Mouse (Mus musculus) left cerebral cortex, postnatal 10 days (tissue): ENCODE data around the gene Adm. TPM values are rescaled to one million over a fixed set of nuclear protein-coding genes. Genes with fewer than 3 reads are reported as not detected.
"Not testable (repeated sequence)": the region's sequence is repeated elsewhere in the genome, so short reads cannot be mapped to it uniquely, and the experiment has no call there.

Experiments used
- DNase-seq, 2 experiments: peaks; one replicate each; pipeline ENCODE4 v3.0.0; 2021 to 2022; ENCODE audit warnings: low spot score in 2 of 2, mixed read lengths in 1 of 2; ENCODE audit errors: extremely low spot score in 1 of 2
- intact Hi-C: fragments of 180-260 bp; cut with DNase I; formaldehyde crosslinking; loops from one replicate; pipeline ENCODE4 v1.15.1; 2025
- total RNA-seq, 2 experiments: library from RNA; stranded (reverse); gene quantifications; 2 replicates each; pipeline ENCODE4 v1.2.3; 2021

The Adm gene
- total RNA-seq, 2 experiments from 2014 or later: 1.5 to 3.4 TPM

GRCm38 (mm10) chr7:110626186-110627098 lies 1.0 kb upstream of the Adm start:
- no peak for DNase-seq
- intact Hi-C loops: loop anchor here (10.0 kb wide), 1 partner anchor 462 kb away; no protein-coding TSS in a partner anchor

- intact Hi-C loops: loop anchor here (10.0 kb wide), 1 partner anchor 462 kb away; no protein-coding TSS in a partner anchor
- peak in 1 of 2 experiments; percentile 43 for DNase-seq
Observed at GRCm38 (mm10) chr7:110627099-110627482, 370 bp upstream of the Adm start.

DNA sequence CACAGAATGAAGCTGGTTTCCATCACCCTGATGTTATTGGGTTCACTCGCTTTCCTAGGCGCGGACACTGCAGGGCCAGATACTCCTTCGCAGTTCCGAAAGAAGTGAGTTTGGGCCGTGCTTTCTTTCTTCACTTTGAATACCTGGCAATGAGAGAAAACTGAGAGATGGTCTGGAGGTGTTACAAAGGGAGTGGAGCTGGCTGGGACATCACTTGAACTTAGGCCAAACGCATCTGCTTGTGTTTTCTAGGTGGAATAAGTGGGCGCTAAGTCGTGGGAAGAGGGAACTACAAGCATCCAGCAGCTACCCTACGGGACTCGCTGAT lies 776 bp downstream of the Adm start:
- intact Hi-C loops: loop anchor here (10.0 kb wide), 1 partner anchor 463 kb away; no protein-coding TSS in a partner anchor
- no peak for DNase-seq

- intact Hi-C loops: loop anchor here (10.0 kb wide), 1 partner anchor 464 kb away; no protein-coding TSS in a partner anchor
- DNase-seq: peak in 1 of 2 experiments; percentile 59
Observed at GRCm38 (mm10) chr7:110628611-110629354, 1.3 kb downstream of the Adm start.

DNA sequence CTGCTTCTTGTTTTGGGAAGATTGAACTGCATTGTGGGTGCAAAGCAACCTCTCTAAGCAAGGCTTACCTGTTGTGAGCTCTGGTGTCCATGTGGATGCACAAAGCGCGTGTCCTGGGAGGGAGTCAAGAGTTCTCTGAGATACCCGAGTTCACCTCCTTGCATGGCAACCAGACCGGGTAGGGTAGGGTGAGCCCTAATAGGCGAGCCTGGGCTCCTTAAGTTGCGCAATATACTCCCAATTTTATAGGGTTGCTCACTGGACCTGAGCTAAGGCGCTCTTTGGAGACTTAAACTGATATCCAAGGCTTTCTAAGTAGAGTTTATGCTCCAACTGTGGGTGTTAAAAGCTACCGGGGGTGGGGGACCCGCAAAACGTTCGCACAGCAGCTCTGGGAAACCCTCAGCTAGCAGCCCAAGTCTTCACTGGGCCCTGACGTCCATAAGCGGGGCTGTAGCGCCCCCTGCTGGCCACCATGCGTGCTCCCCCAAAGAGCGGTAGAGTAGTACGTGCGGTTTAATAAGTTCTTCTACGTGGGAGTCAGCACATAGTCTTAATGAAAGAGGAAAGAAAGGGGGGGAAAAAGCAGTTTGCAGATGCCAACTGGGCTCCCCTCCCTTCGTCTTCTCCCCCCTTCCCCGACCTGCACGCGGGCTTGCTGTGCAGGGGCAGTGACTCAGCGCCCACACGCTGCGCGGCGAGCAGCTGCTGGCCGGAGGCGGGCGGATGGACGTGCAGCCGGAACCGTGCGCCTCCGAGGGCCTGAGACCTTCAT lies 2.6 kb downstream of the Adm start:
- intact Hi-C loops: loop anchor here (2.0 to 10.0 kb wide), 4 partner anchors 81 to 465 kb away; no protein-coding TSS in a partner anchor
- DNase-seq: peak; percentile 85 to 88

- intact Hi-C loops: loop anchor here (2.0 to 5.0 kb wide), 3 partner anchors 83 to 345 kb away; no protein-coding TSS in a partner anchor
- no peak for DNase-seq
Observed at GRCm38 (mm10) chr7:110631136-110631888, 3.9 kb downstream of the Adm start.

DNA sequence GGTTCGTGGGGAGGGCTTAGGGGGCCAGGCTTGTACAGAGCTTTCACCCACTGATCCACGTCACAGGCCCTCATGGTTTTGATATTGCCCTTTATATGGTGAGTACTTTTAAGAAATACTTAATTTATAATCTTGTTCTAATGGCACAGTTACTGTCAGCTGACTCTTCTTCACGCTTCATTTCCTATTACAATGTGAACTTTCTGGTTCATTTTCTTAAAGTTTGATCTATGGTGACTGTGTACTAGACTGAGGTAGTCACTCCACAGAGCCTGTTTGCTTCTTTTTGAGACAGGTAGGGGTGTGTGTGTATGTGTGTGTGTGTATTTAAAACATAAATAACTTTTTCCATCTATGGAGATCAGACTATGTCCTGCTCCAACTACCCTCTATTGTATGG lies 8.5 kb downstream of the Adm start:
- intact Hi-C loops: no loop called here
- no peak for DNase-seq

- intact Hi-C loops: no loop called here
- DNase-seq: no peak
Observed at GRCm38 (mm10) chr7:110636559-110636958, 9.1 kb downstream of the Adm start.

- intact Hi-C loops: no loop called here
- no peak for DNase-seq
Observed at GRCm38 (mm10) chr7:110638305-110639110, 11.0 kb downstream of the Adm start.

DNA sequence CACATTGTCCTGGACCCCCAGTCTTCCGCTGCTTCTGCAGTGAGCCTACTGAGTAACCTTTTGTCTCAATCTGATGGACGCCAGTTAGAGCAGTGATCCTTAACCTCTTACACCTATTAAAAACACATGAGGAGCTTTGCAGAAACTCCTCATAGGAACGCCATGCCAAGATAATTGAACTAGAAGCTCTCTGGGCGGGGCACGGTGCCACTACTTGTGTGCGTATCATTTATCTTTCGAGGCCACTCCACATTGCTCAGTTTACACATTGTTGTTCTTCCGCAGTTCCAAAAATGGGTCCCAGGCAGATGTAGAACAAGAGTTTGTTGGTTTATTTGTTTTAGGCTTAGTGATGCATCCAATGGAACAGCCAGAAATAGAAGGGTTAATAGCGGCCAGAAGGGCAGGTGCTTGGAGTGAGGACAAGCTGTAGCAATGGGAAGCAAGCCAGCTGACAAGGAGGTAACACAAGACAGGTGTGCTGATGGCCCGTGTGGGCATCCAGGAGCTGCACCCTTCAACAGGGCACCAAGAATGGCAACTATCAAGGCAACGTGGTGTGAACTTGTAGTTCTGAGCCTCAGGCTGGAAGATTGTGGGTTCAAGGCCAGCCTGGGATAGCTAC lies 11.9 kb downstream of the Adm start:
- no peak for DNase-seq
- intact Hi-C loops: no loop called here

- intact Hi-C loops, DNase-seq: not testable (repeated sequence)
Observed at GRCm38 (mm10) chr7:110639958-110640357, 12.5 kb downstream of the Adm start.

- DNase-seq: peak; percentile 64 to 65
- intact Hi-C loops: loop anchor here (5.0 kb wide), 1 partner anchor 157 kb away; no protein-coding TSS in a partner anchor
Observed at GRCm38 (mm10) chr7:110645311-110645710, 17.9 kb downstream of the Adm start.

GRCm38 (mm10) chr7:110645859-110646258 lies 18.4 kb downstream of the Adm start:
- intact Hi-C loops: loop anchor here (5.0 kb wide), 1 partner anchor 156 kb away; no protein-coding TSS in a partner anchor
- DNase-seq: no peak

- DNase-seq: no peak
- intact Hi-C loops: loop anchor here (5.0 kb wide), 1 partner anchor 155 kb away; no protein-coding TSS in a partner anchor
Observed at GRCm38 (mm10) chr7:110646611-110647407, 19.3 kb downstream of the Adm start.

- no peak for DNase-seq
- intact Hi-C loops: loop anchor here (5.0 kb wide), 1 partner anchor 154 kb away; no protein-coding TSS in a partner anchor
Observed at GRCm38 (mm10) chr7:110647559-110648454, 20.3 kb downstream of the Adm start.
